Comparison of ENCODE assay signal across 23 mouse cellular contexts in genomic region chr9:45251281-45251680, GRCm38 (mm10). TPM values are rescaled to one million over a fixed set of nuclear protein-coding genes. Genes with fewer than 3 reads are reported as not detected.
DNase-seq lines count a peak whose midpoint lies in the region; ATAC-seq and TF ChIP-seq lines count a peak whose summit lies in the region.
"Had no signal": no experiment of that assay in that cellular context is flagged by ENCODE, and none has a peak within 500 bp of the region (broad histone marks: within the 10 kb centered on the region; RNA-seq: fewer than 3 reads in every experiment).

No protein-coding gene starts in this region.

- H3K9me3 ChIP-seq in liver, postnatal 0 days (ENCODE audit: low read length) = no peaks in the 10 kb centered on the region
- H3K9me3 ChIP-seq: embryonic facial prominence, embryonic 15.5 days; forebrain, embryonic 10.5 days; G1E; heart, embryonic 15.5 days; kidney, embryonic 15.5 days; limb, embryonic 10.5 days had no signal

- H3K9ac ChIP-seq in liver, postnatal 0 days (replicated peaks) = no peak overlapping the region
- H3K9ac ChIP-seq: embryonic facial prominence, embryonic 15.5 days; heart, embryonic 15.5 days; kidney, embryonic 15.5 days; liver, embryonic 14.5 days had no signal

- no peak for TF ChIP-seq EP300 in liver, postnatal 0 days (IDR thresholded peaks at IDR 0.05; ENCODE audit: low read depth)

- ATAC-seq in liver, postnatal 0 days = no peak
- ATAC-seq: lung, postnatal 0 days had no signal

- H3K4me2 ChIP-seq in liver, postnatal 0 days (ENCODE audit: low read depth, low read length) = no peak overlapping the region
- H3K4me2 ChIP-seq: embryonic facial prominence, embryonic 15.5 days; heart, embryonic 15.5 days; kidney, embryonic 15.5 days; midbrain, embryonic 11.5 days had no signal

- H3K4me3 ChIP-seq in liver, postnatal 0 days (ENCODE audit: low read depth, low read length) = no peak overlapping the region
- H3K4me3 ChIP-seq: embryonic facial prominence, embryonic 15.5 days; forebrain, embryonic 10.5 days; heart, adult 2 months; heart, embryonic 15.5 days; kidney, embryonic 15.5 days; limb, embryonic 10.5 days had no signal

- peaks cover 23% of the 10 kb centered on the region for H3K4me1 ChIP-seq in liver, postnatal 0 days (ENCODE audit: insufficient read depth)
- H3K4me1 ChIP-seq: embryonic facial prominence, embryonic 15.5 days; kidney, embryonic 15.5 days had no signal

- peak; percentile 72 for DNase-seq in CD4-positive helper T cell, adult 2 months (ENCODE audit: low read depth, low spot score)
- DNase-seq in T-cell, adult 2 months (ENCODE audit: low spot score) = peak; percentile 61
- DNase-seq in liver, postnatal 0 days = no peak
- peak; percentile 73 for DNase-seq in thymus, postnatal 14 days
- no peak for DNase-seq in embryo, embryonic 11 days
- DNase-seq in cerebellum, postnatal 4 days (ENCODE audit: low spot score in 2 of 2) = no peak
- no peak for DNase-seq in urinary bladder, adult 2 months (ENCODE audit: low spot score)
- DNase-seq: adrenal gland, postnatal 14 days; cerebellum, adult 2 months; gastrocnemius, postnatal 10 days; heart, adult 2 months; right cerebral cortex, postnatal 25 days had no signal

- 22% methylated on average over 3 of the region's 3 CpGs for WGBS in liver, postnatal 0 days (ENCODE audit: insufficient replicate concordance)

- TF ChIP-seq CTCF in liver, postnatal 0 days (IDR thresholded peaks at IDR 0.05; ENCODE audit: low read depth) = no peak

- H3K27me3 ChIP-seq in liver, postnatal 0 days (ENCODE audit: insufficient read depth, low read length) = no peaks in the 10 kb centered on the region
- H3K27me3 ChIP-seq: embryonic facial prominence, embryonic 15.5 days; kidney, embryonic 15.5 days had no signal

- no peaks in the 10 kb centered on the region for H3K36me3 ChIP-seq in liver, postnatal 0 days (replicated peaks; ENCODE audit: insufficient read depth, low read length)
- H3K36me3 ChIP-seq: embryonic facial prominence, embryonic 15.5 days; forebrain, embryonic 10.5 days; G1E; heart, embryonic 15.5 days; kidney, embryonic 15.5 days; limb, embryonic 10.5 days had no signal

- peak overlapping the region; percentile 5; the same call in 1 of the 2 replicates for H3K27ac ChIP-seq in liver, postnatal 0 days (ENCODE audit: low read depth)
- H3K27ac ChIP-seq: embryonic facial prominence, embryonic 15.5 days; forebrain, embryonic 10.5 days; heart, adult 2 months; heart, embryonic 15.5 days; kidney, embryonic 15.5 days; limb, embryonic 10.5 days; liver, embryonic 14.5 days had no signal

RNA-seq across cellular contexts. Expression of gene Il10ra, which starts 17.7 kb away (rescaled TPM):
- polyA plus RNA-seq in liver, postnatal 0 days (2015; fragmentation: Nextera tagmentation; extraction: Ambion mirVana) = 2.4 and 2.7 TPM in 2 replicates
- 5.1 and 5.3 TPM in 2 replicates for polyA plus RNA-seq in urinary bladder, adult 2 months (2012; rRNA removed)
- polyA plus RNA-seq: C2C12 had no signal

RNA-seq across cellular contexts. Expression of gene Tmprss4, which starts 47.4 kb away (rescaled TPM):
- polyA plus RNA-seq in liver, postnatal 0 days (2015; fragmentation: Nextera tagmentation; extraction: Ambion mirVana) = not detected in 2 replicates
- 5.6 and 5.9 TPM in 2 replicates for polyA plus RNA-seq in urinary bladder, adult 2 months (2012; rRNA removed)
- polyA plus RNA-seq: C2C12; G1E; midbrain, embryonic 11.5 days; neural tube, embryonic 14.5 days had no signal

Comparison
In these comparisons a context has a peak if more than half of its experiments do, and no peak if none do; other contexts are left out.
1. DNase-seq: peak in CD4-positive helper T cell, adult 2 months (single experiment), T-cell, adult 2 months (single experiment) and thymus, postnatal 14 days (single experiment); none in liver, postnatal 0 days (single experiment), embryo, embryonic 11 days (single experiment), cerebellum, postnatal 4 days (0 of 2) and urinary bladder, adult 2 months (single experiment).